Mouse (Mus musculus): ENCODE data around the gene Notum. TPM values are rescaled to one million over a fixed set of nuclear protein-coding genes. Genes with fewer than 3 reads are reported as not detected.
"Not testable (repeated sequence)": the region's sequence is repeated elsewhere in the genome, so short reads cannot be mapped to it uniquely, and the experiment has no call there.

The Notum gene
- polyA plus RNA-seq, 1 experiment from 2014 or later, result 4.1 TPM

DNA sequence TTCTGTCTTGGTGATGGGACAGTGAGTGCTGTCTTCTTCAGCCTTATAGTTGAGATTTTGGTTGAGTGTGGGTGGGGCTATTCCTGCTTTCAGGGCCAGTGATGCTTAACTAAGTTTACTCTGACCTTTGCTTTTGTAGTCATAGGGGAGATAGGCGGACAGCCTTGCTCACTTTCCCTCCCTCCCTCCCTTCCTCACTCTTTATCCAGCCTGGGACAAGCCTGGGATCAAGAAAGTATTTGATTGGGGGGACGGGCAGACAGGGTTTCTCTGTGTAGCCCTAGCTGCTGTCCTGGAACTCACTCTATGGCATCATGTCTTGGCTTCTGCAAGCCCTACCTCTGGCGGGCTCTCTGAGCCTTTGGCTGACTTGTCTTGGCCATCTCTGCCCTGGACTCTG lies 32.5 kb upstream of the Notum start:
- Histone ChIP-seq H3K4me2 (no peak overlapping the region), H3K27ac (no peak overlapping the region), H3K4me1 (peaks cover 28% of the 10 kb centered on the region), H3K4me3 (no peak overlapping the region), H3K9ac (no peak overlapping the region), H3K27me3 (no peaks in the 10 kb centered on the region), H3K36me3 (peaks cover 24% of the 10 kb centered on the region), H3K9me3 (no peaks in the 10 kb centered on the region)
- WGBS, result 69% methylated on average over 3 of the region's 3 CpGs
- ATAC-seq (ENCODE audit: borderline replicate concordance, extremely low read depth, low FRiP score, low TSS enrichment), result no peak

DNA sequence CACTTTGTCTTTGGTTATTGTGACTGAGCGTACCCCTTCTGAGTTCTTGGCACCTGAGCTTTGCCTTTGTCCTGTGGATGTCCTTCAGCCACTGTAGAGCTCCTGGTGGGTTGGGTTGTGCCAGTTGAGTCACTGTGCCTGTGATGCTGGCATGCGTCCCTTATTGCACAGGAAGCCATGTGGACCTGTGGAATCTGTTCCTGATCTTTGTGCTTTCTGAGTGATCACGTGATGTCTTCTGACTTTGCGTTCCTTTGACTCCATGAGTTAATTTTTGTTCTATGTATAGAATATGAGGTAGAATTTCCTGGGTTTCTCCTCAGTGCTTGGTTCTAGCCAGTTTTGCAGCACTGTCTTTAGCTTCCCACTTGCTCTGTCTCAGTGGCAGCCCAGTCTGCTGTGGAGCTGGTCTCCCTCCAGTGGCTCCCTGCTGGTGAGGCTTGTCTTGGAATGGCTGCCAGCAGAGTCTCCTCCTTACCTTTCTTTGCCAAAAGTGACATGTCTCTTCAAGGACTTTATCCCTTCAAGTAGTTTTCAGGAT lies 31.6 kb upstream of the Notum start:
- no peaks in the 10 kb centered on the region for H3K27me3 ChIP-seq
- 89% methylated on average over 4 of the region's 4 CpGs for WGBS
- no peak overlapping the region for H3K27ac ChIP-seq
- H3K4me2 ChIP-seq, result no peak overlapping the region
- H3K4me1 ChIP-seq, result peaks cover 21% of the 10 kb centered on the region
- peaks cover 25% of the 10 kb centered on the region for H3K36me3 ChIP-seq
- H3K4me3 ChIP-seq, result no peak overlapping the region
- no peak overlapping the region for H3K9ac ChIP-seq
- ATAC-seq (ENCODE audit: borderline replicate concordance, extremely low read depth, low FRiP score, low TSS enrichment), result no peak
- no peaks in the 10 kb centered on the region for H3K9me3 ChIP-seq

DNA sequence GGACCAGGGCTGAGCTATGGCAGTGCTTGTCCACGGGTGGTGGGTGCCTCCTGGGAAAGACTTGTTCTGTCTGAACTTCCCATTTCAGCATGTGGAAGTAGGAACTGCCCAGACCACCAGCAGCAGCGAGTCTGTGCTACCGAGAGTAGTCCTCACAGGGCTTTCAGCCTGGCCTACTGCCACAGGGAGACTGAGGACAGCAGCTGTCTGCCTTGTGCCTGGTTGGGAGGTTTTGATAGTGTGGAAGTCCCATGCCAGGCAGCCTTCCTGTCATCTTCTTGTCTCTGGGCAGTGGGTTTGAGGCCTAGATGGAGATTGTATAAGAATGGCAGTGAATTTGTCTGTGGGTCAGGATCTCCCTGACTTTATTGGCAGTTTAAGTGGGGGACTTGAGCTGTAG lies 28.4 kb upstream of the Notum start:
- Histone ChIP-seq H3K4me2 (no peak overlapping the region), H3K4me1 (peaks cover 27% of the 10 kb centered on the region), H3K4me3 (no peak overlapping the region), H3K27me3 (no peaks in the 10 kb centered on the region), H3K36me3 (peaks cover 29% of the 10 kb centered on the region), H3K27ac (no peak overlapping the region), H3K9me3 (no peaks in the 10 kb centered on the region), H3K9ac (no peak overlapping the region)
- no peak for ATAC-seq (ENCODE audit: borderline replicate concordance, extremely low read depth, low FRiP score, low TSS enrichment)
- WGBS, result 71% methylated on average over 3 of the region's 3 CpGs

DNA sequence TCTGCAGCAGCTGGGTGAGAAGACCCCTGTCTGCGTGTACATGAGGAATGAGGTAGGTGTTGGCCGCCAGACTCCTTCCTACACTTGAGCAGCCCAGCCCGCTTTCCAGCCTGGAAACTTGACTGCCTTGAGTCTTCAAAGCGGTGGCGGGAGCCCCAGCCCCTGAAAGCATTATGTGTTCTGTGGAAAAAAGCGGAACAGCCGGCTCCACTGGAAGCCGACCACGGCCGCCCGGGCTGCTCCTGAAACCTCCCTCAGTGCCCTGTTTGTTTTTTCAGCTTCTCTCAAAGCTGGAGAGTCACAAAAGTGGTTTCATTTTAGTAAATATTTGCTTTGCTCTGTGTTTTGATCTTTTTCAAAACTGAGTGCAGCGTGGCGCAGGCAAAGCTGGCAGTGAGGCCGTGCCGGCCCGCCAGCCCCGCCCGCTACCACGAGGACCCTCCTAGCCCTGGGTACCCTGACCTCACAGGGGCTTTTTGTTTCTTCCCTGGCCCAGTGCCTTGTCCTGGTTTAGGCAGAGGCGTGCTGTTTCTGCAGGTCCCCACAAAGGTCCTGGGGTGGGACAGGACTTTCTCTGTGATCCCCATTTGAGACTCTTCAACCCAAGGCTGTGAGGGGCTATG lies 25.8 kb upstream of the Notum start:
- 0 out of 2 replicates have a peak overlapping the region, but pooled peaks have one; percentile 6 for H3K9ac ChIP-seq
- ATAC-seq (ENCODE audit: borderline replicate concordance, extremely low read depth, low FRiP score, low TSS enrichment), result peak; percentile 56; the same call in 1 of the 2 replicates
- no peak overlapping the region for H3K4me3 ChIP-seq
- H3K36me3 ChIP-seq, result peaks cover 34% of the 10 kb centered on the region
- WGBS, result 43% methylated on average over 20 of the region's 20 CpGs
- no peaks in the 10 kb centered on the region for H3K9me3 ChIP-seq
- peak overlapping the region; percentile 96 for H3K27ac ChIP-seq
- H3K4me2 ChIP-seq, result peak overlapping the region; percentile 27
- peaks cover 27% of the 10 kb centered on the region for H3K4me1 ChIP-seq
- H3K27me3 ChIP-seq, result no peaks in the 10 kb centered on the region

DNA sequence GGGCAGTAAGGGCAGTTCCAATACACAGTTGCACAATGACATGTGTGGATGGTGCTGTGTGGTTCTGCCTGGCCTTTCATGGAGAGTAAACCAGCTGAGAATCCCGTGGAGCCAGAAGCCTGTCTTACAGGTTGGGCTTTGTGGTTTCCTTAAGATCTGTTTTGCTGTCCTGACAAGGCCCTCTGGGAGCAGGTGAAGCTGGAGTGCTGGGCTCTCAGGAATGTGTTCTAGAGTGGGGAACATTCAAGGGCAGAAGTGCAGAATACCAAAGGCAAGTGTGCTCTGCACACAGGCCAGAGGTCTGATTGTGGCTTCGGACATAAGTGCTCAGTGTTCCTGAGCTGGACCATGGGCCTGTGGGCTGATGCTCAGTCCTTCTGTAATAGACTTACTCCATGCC lies 23.7 kb upstream of the Notum start:
- H3K27me3 ChIP-seq, result no peaks in the 10 kb centered on the region
- no peak overlapping the region for H3K4me3 ChIP-seq
- H3K27ac ChIP-seq, result peak overlapping the region; percentile 51
- H3K4me2 ChIP-seq, result no peak overlapping the region
- 54% methylated on average over 2 of the region's 2 CpGs for WGBS
- no peak for ATAC-seq (ENCODE audit: borderline replicate concordance, extremely low read depth, low FRiP score, low TSS enrichment)
- peaks cover 40% of the 10 kb centered on the region for H3K36me3 ChIP-seq
- no peaks in the 10 kb centered on the region for H3K9me3 ChIP-seq
- H3K4me1 ChIP-seq, result peaks cover 27% of the 10 kb centered on the region
- no peak overlapping the region for H3K9ac ChIP-seq

DNA sequence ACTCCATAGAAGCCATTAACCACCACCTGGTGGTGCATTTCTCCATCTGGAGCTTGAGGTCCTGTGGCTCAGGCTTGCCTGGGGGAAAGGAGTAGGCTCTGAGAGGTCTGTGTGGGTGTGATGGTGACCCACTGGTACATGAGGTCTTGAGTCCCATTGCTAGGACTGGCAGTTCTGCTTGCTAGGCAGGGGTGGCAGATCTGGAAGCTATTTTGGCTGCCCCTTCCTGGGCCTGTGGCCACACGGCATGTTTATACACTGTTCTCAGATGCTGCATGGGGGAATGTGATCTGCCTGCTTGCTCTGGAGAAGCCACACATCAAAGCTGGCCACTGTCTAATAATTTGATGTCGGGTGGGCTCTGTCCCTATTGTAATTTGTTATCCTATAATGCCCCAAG lies 23.1 kb upstream of the Notum start:
- H3K27me3 ChIP-seq, result no peaks in the 10 kb centered on the region
- H3K4me2 ChIP-seq, result no peak overlapping the region
- no peak overlapping the region for H3K4me3 ChIP-seq
- H3K27ac ChIP-seq, result peak overlapping the region; percentile 51
- ATAC-seq (ENCODE audit: borderline replicate concordance, extremely low read depth, low FRiP score, low TSS enrichment), result no peak
- no peaks in the 10 kb centered on the region for H3K9me3 ChIP-seq
- peaks cover 27% of the 10 kb centered on the region for H3K4me1 ChIP-seq
- peaks cover 38% of the 10 kb centered on the region for H3K36me3 ChIP-seq
- no peak overlapping the region for H3K9ac ChIP-seq
- 70% methylated on average over 2 of the region's 2 CpGs for WGBS

DNA sequence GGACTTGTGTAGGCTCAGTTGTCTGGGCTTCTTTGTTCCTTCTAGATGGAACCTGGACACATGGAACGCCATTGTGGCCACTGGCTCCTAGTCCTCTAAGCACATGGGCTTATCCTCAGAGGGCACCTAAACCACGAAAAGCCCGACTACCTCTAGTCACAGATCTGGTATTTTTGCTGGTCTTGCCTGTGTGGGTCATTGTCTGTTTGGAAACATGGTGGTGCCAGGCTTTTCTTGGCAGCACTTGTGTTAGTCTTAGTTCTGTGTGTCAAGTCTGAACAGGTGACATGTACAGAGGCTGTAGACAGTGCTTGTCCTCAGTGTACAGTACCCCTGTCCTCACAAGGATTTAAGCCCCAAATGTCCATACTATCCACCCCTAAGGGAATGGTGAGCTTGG lies 22.6 kb upstream of the Notum start:
- WGBS, result 87% methylated on average over 3 of the region's 3 CpGs
- H3K9me3 ChIP-seq, result no peaks in the 10 kb centered on the region

DNA sequence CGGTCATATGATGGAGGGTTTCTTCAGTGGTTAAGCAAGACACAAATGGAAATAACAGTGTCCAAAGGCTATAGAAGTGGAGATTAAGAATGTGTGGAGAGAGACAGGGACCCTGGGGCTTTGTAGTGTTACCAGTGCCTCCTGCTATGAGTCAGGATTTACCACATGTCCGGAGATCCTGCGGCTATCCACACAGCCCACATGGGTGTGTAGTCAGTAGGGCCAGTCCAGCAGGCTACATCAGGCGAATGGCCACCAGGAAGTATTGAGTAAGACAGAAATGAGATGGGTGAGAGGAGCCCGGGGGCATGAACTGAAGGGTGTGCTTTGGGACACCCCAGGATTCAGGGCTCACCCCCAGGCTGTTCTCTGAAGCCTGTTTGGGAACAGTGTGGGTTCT lies 21.7 kb upstream of the Notum start:
- Histone ChIP-seq H3K4me3 (no peak overlapping the region), H3K9ac (no peak overlapping the region), H3K27ac (no peak overlapping the region), H3K27me3 (no peaks in the 10 kb centered on the region), H3K4me2 (no peak overlapping the region), H3K36me3 (peaks cover 44% of the 10 kb centered on the region), H3K4me1 (peaks cover 27% of the 10 kb centered on the region), H3K9me3 (no peaks in the 10 kb centered on the region)
- no peak for ATAC-seq (ENCODE audit: borderline replicate concordance, extremely low read depth, low FRiP score, low TSS enrichment)
- 99% methylated on average over 5 of the region's 5 CpGs for WGBS

More for the DNA sequence above, 22.6 kb upstream of the Notum start:
- no peak overlapping the region for H3K27ac ChIP-seq
- H3K9ac ChIP-seq, result no peak overlapping the region
- H3K4me1 ChIP-seq, result peaks cover 27% of the 10 kb centered on the region
- ATAC-seq (ENCODE audit: borderline replicate concordance, extremely low read depth, low FRiP score, low TSS enrichment), result no peak
- no peaks in the 10 kb centered on the region for H3K27me3 ChIP-seq
- no peak overlapping the region for H3K4me2 ChIP-seq
- H3K36me3 ChIP-seq, result peaks cover 37% of the 10 kb centered on the region
- H3K4me3 ChIP-seq, result no peak overlapping the region

DNA sequence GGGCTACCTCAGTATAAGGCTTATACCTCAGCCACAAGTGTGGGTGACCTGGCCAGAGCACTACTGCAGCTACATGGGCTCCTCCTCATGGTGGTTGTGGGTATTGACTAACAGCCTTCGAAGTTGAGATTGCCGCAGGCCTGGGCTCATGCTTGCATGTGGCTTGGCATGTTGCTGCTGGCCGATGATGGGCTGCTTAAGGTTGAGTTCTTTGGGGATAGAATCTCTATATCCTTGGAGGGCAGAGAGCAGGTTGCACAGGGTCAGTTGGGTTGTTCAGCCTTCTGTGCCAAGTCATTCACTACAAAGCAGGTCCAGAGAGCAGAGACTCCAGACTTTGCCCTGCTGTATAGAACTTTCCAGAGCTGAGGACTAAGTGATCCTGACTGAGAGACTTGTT lies 18.9 kb upstream of the Notum start:
- Histone ChIP-seq H3K9ac (no peak overlapping the region), H3K4me3 (no peak overlapping the region), H3K36me3 (peaks cover 47% of the 10 kb centered on the region), H3K9me3 (no peaks in the 10 kb centered on the region), H3K4me2 (no peak overlapping the region), H3K4me1 (peaks cover 4% of the 10 kb centered on the region), H3K27ac (no peak overlapping the region), H3K27me3 (no peaks in the 10 kb centered on the region)
- WGBS, result 73% methylated on average over 3 of the region's 3 CpGs
- ATAC-seq (ENCODE audit: borderline replicate concordance, extremely low read depth, low FRiP score, low TSS enrichment), result no peak

DNA sequence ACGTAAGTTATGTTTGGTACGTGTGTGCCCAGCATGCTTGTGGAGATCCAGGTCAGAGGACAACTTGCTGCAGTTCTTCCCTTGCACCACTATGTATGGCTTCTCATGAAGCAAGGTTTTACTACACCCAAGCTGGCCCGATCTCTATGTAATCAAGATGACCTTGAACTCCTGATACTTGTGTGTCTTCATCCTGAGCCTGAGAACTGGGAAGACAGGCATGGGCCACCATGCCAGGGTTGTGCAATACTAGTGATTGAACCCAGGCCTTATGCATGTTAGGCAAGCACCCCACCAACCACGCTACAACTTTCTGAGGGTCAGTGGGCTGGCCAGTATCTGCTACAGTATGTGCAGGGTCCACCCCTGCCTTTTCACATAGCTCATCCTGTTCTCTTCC lies 16.0 kb upstream of the Notum start:
- Histone ChIP-seq H3K36me3 (peaks cover 42% of the 10 kb centered on the region), H3K27me3 (no peaks in the 10 kb centered on the region), H3K9ac (no peak overlapping the region), H3K27ac (no peak overlapping the region), H3K9me3 (no peaks in the 10 kb centered on the region), H3K4me3 (no peak overlapping the region), H3K4me1 (peaks cover 7% of the 10 kb centered on the region), H3K4me2 (no peak overlapping the region)
- ATAC-seq (ENCODE audit: borderline replicate concordance, extremely low read depth, low FRiP score, low TSS enrichment), result no peak
- WGBS, result 91% methylated on average over 4 of the region's 4 CpGs

DNA sequence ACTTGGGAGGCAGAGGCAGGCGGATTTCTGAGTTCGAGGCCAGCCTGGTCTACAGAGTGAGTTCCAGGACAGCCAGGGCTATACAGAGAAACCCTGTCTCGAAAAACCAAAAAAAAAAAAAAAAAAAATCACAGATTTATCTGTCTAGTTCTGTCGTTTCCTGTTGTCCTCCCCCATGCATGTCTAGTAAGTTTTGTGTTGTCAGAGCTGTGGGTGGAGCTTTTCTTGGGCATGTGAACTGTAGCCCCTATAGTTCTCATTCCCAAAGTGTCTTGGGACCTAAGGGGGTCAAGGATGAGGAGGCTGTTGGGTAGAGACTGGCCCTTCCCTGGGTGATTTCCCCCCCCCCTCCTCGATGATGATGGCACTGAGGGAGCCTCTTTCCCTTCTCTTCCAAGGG lies 14.9 kb upstream of the Notum start:
- H3K9ac ChIP-seq; H3K4me2 ChIP-seq; H3K4me1 ChIP-seq; ATAC-seq (ENCODE audit: borderline replicate concordance, extremely low read depth, low FRiP score, low TSS enrichment); H3K9me3 ChIP-seq; H3K4me3 ChIP-seq; H3K27ac ChIP-seq; H3K27me3 ChIP-seq: not testable (repeated sequence)
- H3K36me3 ChIP-seq, result peaks cover 35% of the 10 kb centered on the region
- 86% methylated on average over 4 of the region's 5 CpGs for WGBS

DNA sequence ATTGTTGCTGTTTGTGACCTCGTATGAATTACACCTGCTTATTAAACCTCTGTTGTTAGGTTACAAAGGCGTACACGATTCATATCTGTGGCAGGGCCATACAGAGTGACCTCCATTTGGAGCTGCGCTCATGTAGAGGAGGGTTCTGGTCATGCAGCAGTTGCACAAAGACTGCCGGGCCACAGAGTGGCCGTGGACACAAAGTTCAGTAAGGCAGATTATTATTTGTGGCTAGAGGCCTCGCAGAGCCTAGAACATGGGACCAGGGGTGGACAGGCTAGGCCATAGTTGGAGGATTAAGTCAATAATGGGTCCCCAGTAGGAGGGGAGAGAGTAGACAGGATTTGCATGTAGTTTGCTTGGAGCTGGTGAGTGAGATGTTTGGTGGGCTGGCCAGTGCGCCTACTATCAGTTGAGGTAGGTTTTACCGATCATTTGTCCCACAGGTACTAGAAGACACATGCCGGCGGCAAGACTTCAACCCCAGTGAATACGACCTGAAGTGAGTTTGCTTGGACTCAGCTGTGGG lies 12.7 kb upstream of the Notum start:
- Histone ChIP-seq H3K4me1 (peaks cover 7% of the 10 kb centered on the region), H3K27ac (peak overlapping the region; percentile 86), H3K9ac (peak overlapping the region; percentile 64), H3K4me3 (peak overlapping the region; percentile 62), H3K4me2 (peak overlapping the region; percentile 83), H3K27me3 (no peaks in the 10 kb centered on the region), H3K36me3 (peaks cover 17% of the 10 kb centered on the region), H3K9me3 (no peaks in the 10 kb centered on the region)
- ATAC-seq (ENCODE audit: borderline replicate concordance, extremely low read depth, low FRiP score, low TSS enrichment), result peak; percentile 12; the same call in 1 of the 2 replicates
- WGBS, result 33% methylated on average over 12 of the region's 12 CpGs
